Mouse (Mus musculus) embryonic facial prominence, embryonic 15.5 days (tissue): ENCODE measurements around the gene Plekha1. TPM values are rescaled to one million over a fixed set of nuclear protein-coding genes. Genes with fewer than 3 reads are reported as not detected.

Experiments used
- ATAC-seq: fragments of 200-750 bp; cut with Nextera tagmentation; 2 replicates; pipeline ENCODE4 v1.8.0; 2017; ENCODE audit warnings: low read depth, moderate TSS enrichment; ENCODE audit not compliant: insufficient number of reproducible peaks, low FRiP score, low TSS enrichment
- H3K27ac ChIP-seq: fragments of 300-500 bp; sonication (generic); replicated peaks from 2 replicates; pipeline ENCODE4 v1.5.1; 2015; ENCODE audit warnings: mild to moderate bottlenecking, inconsistent platforms
- H3K27me3 ChIP-seq: fragments of 300-500 bp; sonication (generic); 2 replicates; pipeline ENCODE4 v1.6.1; 2015; ENCODE audit warnings: inconsistent platforms
- H3K36me3 ChIP-seq: fragments of 300-500 bp; sonication (generic); 2 replicates; pipeline ENCODE4 v1.6.1; 2015; ENCODE audit warnings: mild to moderate bottlenecking, inconsistent platforms
- H3K4me1 ChIP-seq: fragments of 300-500 bp; sonication (generic); 2 replicates; pipeline ENCODE4 v1.6.1; 2015; ENCODE audit warnings: inconsistent platforms
- H3K4me2 ChIP-seq: fragments of 300-500 bp; sonication (generic); replicated peaks from 2 replicates; pipeline ENCODE4 v1.6.1; 2015; ENCODE audit warnings: mild to moderate bottlenecking, inconsistent platforms
- H3K4me3 ChIP-seq: fragments of 300-500 bp; sonication (generic); replicated peaks from 2 replicates; pipeline ENCODE4 v1.5.1; 2015; ENCODE audit warnings: mild to moderate bottlenecking, inconsistent platforms
- H3K9ac ChIP-seq: fragments of 300-500 bp; sonication (generic); 2 replicates; pipeline ENCODE4 v1.6.1; 2015; ENCODE audit warnings: inconsistent platforms
- H3K9me3 ChIP-seq: fragments of 300-500 bp; sonication (generic); replicated peaks from 2 replicates; pipeline ENCODE4 v1.6.1; 2016; ENCODE audit warnings: inconsistent platforms
- WGBS: fragments of 180-500 bp; shearing (Covaris S2); methylation state at CpG from one replicate; pipeline ENCODE4 v1.1.7; 2015; 5-methylcytosine and 5-hydroxymethylcytosine counted together
- polyA plus RNA-seq: library from polyadenylated mRNA; unstranded; fragments of >200 nt; fragmentation: Nextera tagmentation; extraction: Ambion mirVana; gene quantifications from 2 replicates; pipeline ENCODE4 v1.2.1, GENCODE M21; 2015

Gene Plekha1
- polyA plus RNA-seq, 1 experiment from 2014 or later, result 53.4 TPM

DNA sequence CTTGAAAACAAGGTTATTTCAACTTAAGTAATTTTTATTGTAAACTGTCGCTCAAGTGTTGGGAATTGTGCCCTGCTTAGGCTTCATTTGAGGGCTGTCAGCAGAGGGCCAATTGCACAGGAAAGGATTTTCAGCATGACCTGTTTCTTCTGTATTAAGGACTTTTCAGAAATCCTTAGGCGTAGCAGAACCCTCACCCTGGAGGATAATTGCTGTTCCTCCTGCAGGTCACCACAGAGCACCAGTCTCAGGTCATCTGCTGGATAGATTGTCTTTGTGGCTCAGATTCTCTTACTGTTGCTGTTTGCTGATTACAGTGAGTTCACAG, 30.0 kb downstream of the Plekha1 start:
- H3K27ac ChIP-seq, result no peak overlapping the region

DNA sequence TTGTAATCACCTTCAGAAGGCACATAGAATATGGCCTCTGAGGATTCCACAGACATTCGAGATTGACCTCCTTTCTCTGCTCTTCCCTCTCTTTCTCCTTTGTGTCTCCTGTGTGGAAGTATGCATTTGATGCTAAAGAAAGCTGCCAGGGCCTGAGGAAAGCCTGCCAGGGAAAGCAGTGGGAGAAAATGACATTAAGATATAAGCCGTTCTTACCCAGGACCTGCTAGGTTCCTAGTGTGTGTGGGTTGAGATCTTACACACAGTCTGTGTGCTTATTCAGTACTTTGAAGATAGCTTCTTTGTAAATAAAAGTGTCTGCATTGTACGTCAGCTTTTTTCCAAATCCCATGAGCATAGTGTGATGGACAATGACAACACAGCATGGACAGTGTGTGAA, 30.5 kb downstream of the Plekha1 start:
- Histone ChIP-seq H3K9me3 (no peaks in the 10 kb centered on the region), H3K27me3 (no peaks in the 10 kb centered on the region), H3K4me3 (no peak overlapping the region), H3K36me3 (peaks cover 17% of the 10 kb centered on the region; the same call in 1 of the 2 replicates), H3K27ac (no peak overlapping the region), H3K9ac (no peak overlapping the region), H3K4me1 (no peaks in the 10 kb centered on the region), H3K4me2 (no peak overlapping the region)
- ATAC-seq, result no peak
- 74% methylated on average over 3 of the region's 3 CpGs for WGBS

More for the DNA sequence above, 30.0 kb downstream of the Plekha1 start:
- H3K4me1 ChIP-seq, result no peaks in the 10 kb centered on the region
- no peak for ATAC-seq
- no peak overlapping the region for H3K9ac ChIP-seq
- H3K4me2 ChIP-seq, result no peak overlapping the region
- 82% methylated on average over 2 of the region's 2 CpGs for WGBS
- H3K27me3 ChIP-seq, result no peaks in the 10 kb centered on the region
- no peaks in the 10 kb centered on the region for H3K9me3 ChIP-seq
- peaks cover 17% of the 10 kb centered on the region; the same call in 1 of the 2 replicates for H3K36me3 ChIP-seq
- no peak overlapping the region for H3K4me3 ChIP-seq

DNA sequence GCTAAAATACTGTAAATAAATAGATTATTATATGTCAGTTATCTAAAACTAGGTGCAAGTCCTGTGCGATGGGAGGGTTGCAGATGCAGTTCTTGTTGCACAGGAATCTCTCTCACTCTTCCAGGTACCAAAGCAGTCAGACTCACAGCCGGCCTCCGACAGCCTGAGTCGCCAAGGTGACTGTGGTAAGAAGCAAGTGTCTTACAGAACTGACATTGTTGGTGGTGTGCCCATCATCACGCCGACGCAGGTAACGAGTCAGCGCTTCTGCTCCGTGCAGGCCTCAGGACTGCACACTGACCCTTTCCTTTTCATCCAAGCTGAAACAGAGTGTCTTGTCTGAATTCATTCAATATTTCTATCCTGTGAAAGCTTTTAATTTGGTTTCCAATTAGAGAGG, 31.6 kb downstream of the Plekha1 start:
- H3K4me1 ChIP-seq, result no peaks in the 10 kb centered on the region
- H3K27ac ChIP-seq, result no peak overlapping the region
- no peaks in the 10 kb centered on the region for H3K9me3 ChIP-seq
- H3K9ac ChIP-seq, result no peak overlapping the region
- H3K4me3 ChIP-seq, result no peak overlapping the region
- H3K36me3 ChIP-seq, result peaks cover 17% of the 10 kb centered on the region; the same call in 1 of the 2 replicates
- H3K27me3 ChIP-seq, result no peaks in the 10 kb centered on the region
- no peak for ATAC-seq
- H3K4me2 ChIP-seq, result no peak overlapping the region
- 91% methylated on average over 10 of the region's 10 CpGs for WGBS

DNA sequence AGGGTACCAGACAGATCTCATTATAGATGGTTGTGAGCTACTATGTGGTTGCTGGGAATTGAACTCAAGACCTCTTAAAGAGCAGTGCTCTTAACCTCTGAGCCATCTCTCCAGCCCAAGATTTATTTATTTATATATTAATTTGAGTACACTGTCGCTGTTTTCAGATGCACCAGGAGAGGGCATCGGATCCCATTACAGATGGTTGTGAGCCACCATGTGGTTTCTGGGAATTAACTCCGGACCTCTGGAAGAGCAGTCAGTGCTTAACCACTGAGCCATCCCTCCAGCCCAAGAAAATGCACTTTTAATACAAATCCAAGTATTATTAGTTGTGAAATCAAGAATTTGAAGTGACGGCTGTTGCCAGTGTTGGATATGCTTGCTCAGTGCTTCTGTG, 32.8 kb downstream of the Plekha1 start:
- ATAC-seq, result no peak
- Histone ChIP-seq H3K4me3 (no peak overlapping the region), H3K9me3 (no peaks in the 10 kb centered on the region), H3K36me3 (peaks cover 19% of the 10 kb centered on the region), H3K4me2 (no peak overlapping the region), H3K9ac (no peak overlapping the region), H3K4me1 (no peaks in the 10 kb centered on the region), H3K27me3 (no peaks in the 10 kb centered on the region), H3K27ac (no peak overlapping the region)
- WGBS, result 79% methylated on average over 4 of the region's 4 CpGs

DNA sequence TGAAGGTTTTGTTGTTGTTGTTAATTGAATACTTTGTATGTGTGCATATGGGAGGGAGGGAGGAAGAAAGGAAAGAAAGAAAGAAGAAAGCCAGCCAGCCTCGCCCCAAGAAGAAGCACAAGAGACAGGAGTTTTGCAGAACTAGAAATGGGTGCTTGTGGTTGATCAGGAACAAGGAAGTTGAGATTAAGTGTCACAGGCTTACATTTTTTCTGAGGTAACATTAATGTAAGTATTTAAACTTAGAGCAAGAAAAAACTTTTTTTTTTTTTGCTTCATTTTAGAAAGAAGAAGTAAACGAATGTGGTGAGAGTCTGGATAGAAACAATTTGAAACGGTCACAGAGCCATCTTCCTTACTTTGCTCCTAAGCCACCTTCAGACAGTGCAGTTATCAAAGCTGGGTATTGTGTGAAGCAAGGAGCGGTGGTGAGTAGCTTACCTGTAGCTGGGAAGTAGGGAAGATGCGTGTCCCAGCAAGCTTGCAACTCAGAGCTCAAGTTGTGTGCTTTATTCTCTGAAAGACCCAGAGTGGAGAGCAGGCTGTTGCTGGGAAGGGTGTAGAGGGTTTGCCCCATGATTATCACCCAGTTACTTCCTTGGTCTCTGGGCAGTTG, 34.8 kb downstream of the Plekha1 start:
- H3K36me3 ChIP-seq, result peaks cover 37% of the 10 kb centered on the region
- no peak overlapping the region for H3K4me3 ChIP-seq
- H3K27me3 ChIP-seq, result no peaks in the 10 kb centered on the region
- WGBS, result 85% methylated on average over 5 of the region's 5 CpGs
- no peak overlapping the region for H3K27ac ChIP-seq
- H3K9ac ChIP-seq, result no peak overlapping the region
- no peak overlapping the region for H3K4me2 ChIP-seq
- H3K4me1 ChIP-seq, result no peaks in the 10 kb centered on the region
- no peak for ATAC-seq
- no peaks in the 10 kb centered on the region for H3K9me3 ChIP-seq

DNA sequence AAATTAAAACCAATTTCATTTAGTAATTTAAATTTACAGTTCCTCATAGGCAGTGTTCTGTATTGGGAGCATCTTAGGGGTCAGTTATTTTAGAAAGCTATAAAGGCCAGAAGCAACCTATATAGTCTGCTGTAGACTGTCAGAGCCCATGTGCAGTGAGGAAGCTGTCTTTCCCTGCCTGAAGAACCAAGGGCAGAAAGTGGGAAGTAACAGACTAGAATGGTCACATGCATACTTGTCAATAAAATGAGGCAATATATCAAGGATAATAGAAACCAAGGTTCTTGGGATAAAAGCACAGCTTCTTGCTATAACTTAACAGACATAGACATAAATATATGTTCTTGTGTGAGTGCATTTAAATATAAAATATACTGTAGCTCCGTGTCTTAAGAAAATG, 37.4 kb downstream of the Plekha1 start:
- Histone ChIP-seq H3K4me3 (no peak overlapping the region), H3K9me3 (no peaks in the 10 kb centered on the region), H3K4me1 (no peaks in the 10 kb centered on the region), H3K36me3 (peaks cover 42% of the 10 kb centered on the region), H3K27ac (no peak overlapping the region), H3K27me3 (no peaks in the 10 kb centered on the region), H3K4me2 (no peak overlapping the region), H3K9ac (no peak overlapping the region)
- WGBS, result 96% methylated on average over 1 of the region's 1 CpGs
- no peak for ATAC-seq

DNA sequence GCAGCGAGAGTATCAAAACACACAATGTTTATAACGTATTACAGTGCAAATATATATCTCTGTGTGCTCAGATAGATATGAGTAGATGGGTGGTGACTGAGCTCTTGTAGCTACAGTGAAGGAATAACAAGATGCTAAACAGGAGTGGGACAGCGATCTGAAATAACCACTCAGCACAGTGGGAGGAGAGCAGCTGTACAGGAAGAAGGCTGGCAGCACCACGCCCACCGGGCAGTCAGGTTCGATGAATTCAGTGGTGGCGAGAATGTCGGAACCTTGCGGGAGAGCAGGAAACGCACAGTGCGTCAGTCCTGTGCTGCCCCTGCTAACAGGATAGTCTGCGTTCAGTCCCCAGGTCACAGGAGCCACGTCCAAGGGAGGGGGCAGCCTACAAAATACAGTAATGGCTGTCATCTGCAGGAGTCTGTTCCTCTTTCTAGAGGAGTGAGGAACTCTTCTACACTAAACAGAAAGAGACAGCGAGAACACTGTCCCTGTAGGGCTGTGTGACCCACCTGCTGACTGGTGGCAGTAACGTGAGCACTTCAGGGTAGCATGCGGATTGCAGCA, 38.0 kb downstream of the Plekha1 start:
- ATAC-seq, result no peak

DNA sequence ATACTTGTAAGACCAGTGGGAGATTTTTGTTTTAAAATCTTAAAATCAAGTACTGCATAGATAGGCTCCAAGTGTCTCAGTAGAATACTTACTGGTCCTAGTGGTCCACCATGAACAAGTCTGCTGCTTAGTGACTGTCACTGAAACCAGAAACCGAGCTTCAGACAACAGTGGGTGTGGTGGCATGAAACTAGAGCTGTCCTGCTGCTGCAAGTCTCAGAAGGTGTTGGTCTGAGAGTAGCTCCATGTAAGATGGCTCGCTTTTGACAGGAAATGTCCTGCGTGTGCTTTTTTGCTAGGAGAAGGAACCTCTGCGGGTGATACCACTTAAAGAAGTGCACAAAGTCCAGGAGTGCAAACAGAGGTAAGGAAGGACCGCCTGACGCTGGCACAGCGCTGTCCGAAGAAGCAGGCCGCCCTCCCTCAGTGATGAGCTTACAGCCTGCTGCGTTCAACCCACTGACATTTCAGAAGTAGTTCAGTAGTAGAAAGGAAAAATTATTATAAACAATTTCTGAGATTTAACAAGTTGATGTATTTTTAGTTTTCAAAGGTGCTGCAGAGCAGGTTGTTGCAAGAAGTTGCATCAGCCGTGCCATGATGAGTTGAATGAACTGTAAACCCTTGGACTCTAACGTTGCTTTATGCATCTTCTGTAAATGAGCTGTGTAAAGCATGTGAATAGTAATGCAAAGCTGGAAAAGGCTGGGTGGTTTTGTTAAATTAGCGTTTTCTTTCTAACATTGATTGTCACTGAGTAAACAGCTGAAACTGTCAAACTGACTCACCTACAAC, 39.2 kb downstream of the Plekha1 start:
- no peak overlapping the region for H3K4me2 ChIP-seq
- 86% methylated on average over 13 of the region's 13 CpGs for WGBS
- H3K27ac ChIP-seq, result no peak overlapping the region

More for the DNA sequence above, 38.0 kb downstream of the Plekha1 start:
- H3K9ac ChIP-seq, result no peak overlapping the region
- H3K4me1 ChIP-seq, result no peaks in the 10 kb centered on the region
- H3K9me3 ChIP-seq, result no peaks in the 10 kb centered on the region
- no peaks in the 10 kb centered on the region for H3K27me3 ChIP-seq
- no peak overlapping the region for H3K4me2 ChIP-seq
- no peak overlapping the region for H3K4me3 ChIP-seq
- WGBS, result 79% methylated on average over 16 of the region's 16 CpGs
- no peak overlapping the region for H3K27ac ChIP-seq
- peaks cover 37% of the 10 kb centered on the region for H3K36me3 ChIP-seq

DNA sequence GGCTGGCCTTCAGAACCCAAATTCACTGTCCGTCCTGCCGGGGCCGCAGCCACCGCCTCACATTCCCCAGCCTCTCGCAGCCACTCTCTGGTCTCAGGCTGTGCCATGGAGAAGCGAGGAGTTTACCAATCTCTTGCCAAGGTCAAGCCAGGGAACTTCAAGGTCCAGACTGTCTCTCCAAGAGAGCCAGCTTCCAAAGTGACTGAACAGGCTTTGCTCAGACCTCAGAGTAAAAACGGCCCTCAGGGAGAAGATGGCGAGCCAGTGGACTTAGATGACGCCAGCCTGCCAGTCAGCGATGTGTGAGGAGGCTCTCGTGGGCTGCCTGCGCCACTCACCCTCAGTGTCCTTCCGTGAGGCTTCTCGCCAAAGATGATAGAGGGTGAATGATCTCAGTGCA, 45.3 kb downstream of the Plekha1 start:
- ATAC-seq, result no peak
- Histone ChIP-seq H3K4me1 (no peaks in the 10 kb centered on the region), H3K4me3 (no peak overlapping the region), H3K9ac (no peak overlapping the region), H3K9me3 (no peaks in the 10 kb centered on the region), H3K27me3 (no peaks in the 10 kb centered on the region), H3K36me3 (peaks cover 40% of the 10 kb centered on the region), H3K4me2 (no peak overlapping the region), H3K27ac (no peak overlapping the region)
- WGBS, result 92% methylated on average over 14 of the region's 14 CpGs

More for the DNA sequence above, 39.2 kb downstream of the Plekha1 start:
- no peak for ATAC-seq
- H3K27me3 ChIP-seq, result no peaks in the 10 kb centered on the region
- H3K36me3 ChIP-seq, result peaks cover 39% of the 10 kb centered on the region
- no peaks in the 10 kb centered on the region for H3K4me1 ChIP-seq
- H3K9ac ChIP-seq, result no peak overlapping the region
- H3K9me3 ChIP-seq, result no peaks in the 10 kb centered on the region
- H3K4me3 ChIP-seq, result no peak overlapping the region

DNA sequence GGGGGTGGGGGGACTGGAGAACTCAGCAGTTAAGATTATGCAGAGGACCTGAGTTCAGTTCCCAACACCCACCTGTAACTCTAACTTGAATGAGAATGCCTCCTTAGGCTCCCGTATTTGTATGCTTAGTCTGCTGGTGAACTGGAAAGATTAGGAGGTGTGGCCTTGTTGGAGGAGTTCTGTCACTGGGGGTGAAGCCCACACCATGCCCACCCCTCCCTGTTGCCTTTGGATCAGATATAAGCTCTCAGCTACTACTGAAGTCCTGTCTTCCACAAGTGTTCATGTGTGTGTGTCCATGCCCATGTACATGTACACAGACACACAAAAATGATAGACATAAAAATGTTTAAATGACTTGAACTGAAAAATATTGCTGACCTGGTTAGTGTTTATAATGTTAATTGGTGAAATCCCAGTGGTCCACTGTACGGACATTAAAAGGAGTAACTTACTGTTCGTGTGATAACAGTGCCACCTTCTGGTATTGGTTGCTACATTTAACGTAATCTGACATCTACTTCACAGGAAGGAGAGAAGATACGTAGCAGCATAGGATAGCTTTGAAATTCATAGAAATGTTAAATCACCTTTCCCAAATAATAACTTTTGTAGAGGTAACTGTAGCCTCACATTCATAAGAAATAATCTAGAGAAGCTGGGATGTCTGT, 49.3 kb downstream of the Plekha1 start:
- H3K9me3 ChIP-seq, result no peaks in the 10 kb centered on the region
- ATAC-seq, result no peak
- H3K4me3 ChIP-seq, result no peak overlapping the region
- no peaks in the 10 kb centered on the region for H3K27me3 ChIP-seq
- H3K9ac ChIP-seq, result no peak overlapping the region
- H3K4me1 ChIP-seq, result no peaks in the 10 kb centered on the region
- H3K36me3 ChIP-seq, result peaks cover 22% of the 10 kb centered on the region; the same call in 1 of the 2 replicates
- WGBS, result 46% methylated on average over 5 of the region's 5 CpGs
- H3K4me2 ChIP-seq, result no peak overlapping the region
- H3K27ac ChIP-seq, result no peak overlapping the region

DNA sequence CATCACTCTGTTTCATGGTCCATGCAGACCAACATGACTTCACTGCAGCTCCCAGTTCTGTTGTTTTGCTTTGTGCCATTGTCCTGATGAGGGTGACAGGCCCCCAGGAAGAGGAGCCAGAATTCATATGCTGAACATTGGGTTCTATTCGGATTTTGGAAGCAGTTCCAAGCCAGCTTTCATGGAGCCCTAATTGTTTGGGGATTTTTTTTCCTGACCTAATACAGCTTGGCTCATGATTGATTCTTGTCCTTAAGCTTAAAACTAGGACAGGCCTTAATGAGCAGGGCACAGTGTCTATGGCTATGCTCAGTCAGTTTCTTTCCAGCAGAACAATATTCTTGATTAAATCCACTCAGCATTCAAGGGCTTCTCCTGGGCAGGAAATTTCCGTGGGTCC, 52.7 kb downstream of the Plekha1 start:
- no peaks in the 10 kb centered on the region for H3K27me3 ChIP-seq
- no peak overlapping the region for H3K4me2 ChIP-seq
- ATAC-seq, result no peak
- H3K4me3 ChIP-seq, result no peak overlapping the region
- no peak overlapping the region for H3K9ac ChIP-seq
- no peaks in the 10 kb centered on the region for H3K4me1 ChIP-seq
- WGBS, result 54% methylated on average over 2 of the region's 2 CpGs
- peaks cover 4% of the 10 kb centered on the region; the same call in 1 of the 2 replicates for H3K36me3 ChIP-seq
- no peak overlapping the region for H3K27ac ChIP-seq
- no peaks in the 10 kb centered on the region for H3K9me3 ChIP-seq
